In genomic region chr2:94066120-94066519, GRCm38 (mm10) we compare ENCODE assay signal across 29 mouse cellular contexts. TPM values are rescaled to one million over a fixed set of nuclear protein-coding genes. Genes with fewer than 3 reads are reported as not detected.
DNase-seq lines count a peak whose midpoint lies in the region; ATAC-seq and TF ChIP-seq lines count a peak whose summit lies in the region.
"Had no signal": no experiment of that assay in that cellular context is flagged by ENCODE, and none has a peak within 500 bp of the region (broad histone marks: within the 10 kb centered on the region; RNA-seq: fewer than 3 reads in every experiment).

No protein-coding gene starts in this region.

- H3K27ac ChIP-seq in liver, embryonic 14.5 days: no peak overlapping the region
- H3K27ac ChIP-seq in liver, embryonic 11.5 days (ENCODE audit: low read depth, low read length): no peak overlapping the region
- H3K27ac ChIP-seq: forebrain, embryonic 12.5 days; heart, adult 2 months; hindbrain, embryonic 15.5 days; macrophage; midbrain, embryonic 13.5 days; neural tube, embryonic 13.5 days had no signal

- no peak for TF ChIP-seq EP300 in liver, embryonic 14.5 days (IDR thresholded peaks at IDR 0.05; ENCODE audit: low read depth)

- 61% methylated on average over 7 of the region's 7 CpGs for WGBS in liver, embryonic 14.5 days (ENCODE audit: insufficient replicate concordance)
- 75% methylated on average over 7 of the region's 7 CpGs for WGBS in liver, embryonic 11.5 days

- DNase-seq in kidney, adult 18-20 months: peak; percentile 21
- DNase-seq in kidney, postnatal 4 days: no peak
- DNase-seq in liver, embryonic 14.5 days (ENCODE audit: low read depth in 3 of 3, low spot score in 3 of 3): no peak
- no peak for DNase-seq in liver, embryonic 11.5 days (ENCODE audit: low spot score)
- peak; percentile 19 for DNase-seq in kidney, postnatal 14 days
- peak; percentile 47 for DNase-seq in yolk sac, embryonic 10.5 days (ENCODE audit: low spot score)
- DNase-seq in frontal cortex, postnatal 25 days (ENCODE audit: low spot score in 2 of 2): no peak
- DNase-seq in heart, adult 8-10 months (ENCODE audit: low spot score): no peak
- DNase-seq: adrenal gland, adult 8-10 months; cerebellum, adult 2 months; cerebellum, postnatal 14 days; forebrain, postnatal 0 days; gastrocnemius, postnatal 14 days; heart, adult 2 months; heart, postnatal 10 days; layer of hippocampus, adult 9-11 months; lung, adult 18-20 months; right cerebral cortex, postnatal 14 days; thymus, postnatal 4 days had no signal

- no peaks in the 10 kb centered on the region for H3K4me1 ChIP-seq in liver, embryonic 14.5 days (replicated peaks; ENCODE audit: control insufficient read depth in 2 of 2, insufficient read depth in 2 of 2, low read length in 1 of 2)
- no peaks in the 10 kb centered on the region for H3K4me1 ChIP-seq in liver, embryonic 11.5 days (replicated peaks; ENCODE audit: control insufficient read depth, insufficient read depth, low read length)
- H3K4me1 ChIP-seq: forebrain, embryonic 12.5 days; hindbrain, embryonic 15.5 days; midbrain, embryonic 13.5 days; neural tube, embryonic 13.5 days had no signal

- H3K9me3 ChIP-seq in liver, embryonic 14.5 days (ENCODE audit: control insufficient read depth, low read length): no peaks in the 10 kb centered on the region
- no peaks in the 10 kb centered on the region for H3K9me3 ChIP-seq in liver, embryonic 11.5 days (ENCODE audit: control insufficient read depth, low read length)
- H3K9me3 ChIP-seq: forebrain, embryonic 12.5 days; G1E; hindbrain, embryonic 15.5 days; midbrain, embryonic 13.5 days; neural tube, embryonic 13.5 days had no signal

- no peak for TF ChIP-seq CTCF in liver, embryonic 14.5 days (IDR thresholded peaks at IDR 0.05; ENCODE audit: low read depth)

- no peak overlapping the region for H3K4me2 ChIP-seq in liver, embryonic 14.5 days (ENCODE audit: low read depth)
- no peak overlapping the region for H3K4me2 ChIP-seq in liver, embryonic 11.5 days
- H3K4me2 ChIP-seq: forebrain, embryonic 12.5 days; heart, embryonic 13.5 days; hindbrain, embryonic 15.5 days; midbrain, embryonic 13.5 days; neural tube, embryonic 13.5 days had no signal

- H3K27me3 ChIP-seq in liver, embryonic 14.5 days (ENCODE audit: control insufficient read depth, insufficient read depth, low read length): no peaks in the 10 kb centered on the region
- H3K27me3 ChIP-seq in liver, embryonic 11.5 days (replicated peaks; ENCODE audit: control insufficient read depth, insufficient read depth, low read length): no peaks in the 10 kb centered on the region
- H3K27me3 ChIP-seq: forebrain, embryonic 12.5 days; heart, embryonic 13.5 days; hindbrain, embryonic 15.5 days; midbrain, embryonic 13.5 days; neural tube, embryonic 13.5 days had no signal

- H3K4me3 ChIP-seq in liver, embryonic 14.5 days (ENCODE audit: insufficient read depth in 1 of 2, low read depth in 2 of 2, low read length in 2 of 2): no peak overlapping the region
- no peak overlapping the region for H3K4me3 ChIP-seq in liver, embryonic 11.5 days (ENCODE audit: low read depth, low read length)
- H3K4me3 ChIP-seq: erythroblast, embryonic 14.5 days; forebrain, embryonic 12.5 days; heart, adult 2 months; heart, embryonic 13.5 days; hindbrain, embryonic 15.5 days; midbrain, embryonic 13.5 days; neural tube, embryonic 13.5 days had no signal

- no peak overlapping the region for H3K9ac ChIP-seq in liver, embryonic 14.5 days (replicated peaks)
- H3K9ac ChIP-seq in liver, embryonic 11.5 days (ENCODE audit: low read depth, low read length): no peak overlapping the region
- H3K9ac ChIP-seq: forebrain, embryonic 12.5 days; forebrain, postnatal 0 days; heart, embryonic 13.5 days; hindbrain, embryonic 15.5 days; midbrain, embryonic 13.5 days; neural tube, embryonic 13.5 days had no signal

- no peaks in the 10 kb centered on the region; the same call in 1 of the 2 replicates for H3K36me3 ChIP-seq in liver, embryonic 14.5 days (replicated peaks; ENCODE audit: control insufficient read depth, insufficient read depth, low read depth)
- H3K36me3 ChIP-seq in liver, embryonic 11.5 days (ENCODE audit: control insufficient read depth, insufficient read depth, low read length): no peaks in the 10 kb centered on the region
- H3K36me3 ChIP-seq: hindbrain, embryonic 15.5 days; midbrain, embryonic 13.5 days; neural tube, embryonic 13.5 days had no signal

- 0 out of 2 replicates have a peak, but pooled peaks have one; percentile 33 for ATAC-seq in liver, embryonic 14.5 days (ENCODE audit: insufficient read depth)
- no peak for ATAC-seq in liver, embryonic 11.5 days (replicated peaks; ENCODE audit: low FRiP score)
- ATAC-seq: forebrain, postnatal 0 days; inflammation-experienced regulatory T-cells, adult 6 months; lung, postnatal 0 days; midbrain, embryonic 13.5 days had no signal

RNA-seq across cellular contexts. Expression of gene Alkbh3, which starts 55.5 kb away (rescaled TPM):
- polyA plus RNA-seq in liver, embryonic 14.5 days (2012; rRNA removed): 16.6 and 21.4 TPM in 2 replicates
- polyA plus RNA-seq in liver, embryonic 14.5 days (2014; fragmentation: Nextera tagmentation; extraction: Ambion mirVana): 27.3 and 32.1 TPM in 2 replicates
- polyA plus RNA-seq in liver, embryonic 11.5 days (2014; fragmentation: Nextera tagmentation; extraction: Ambion mirVana): 62.4 and 69.8 TPM in 2 replicates
- total RNA-seq in heart, adult 8-10 months (2022): 10 to 100 TPM; 50.2 to 61.7 (median 59.9) TPM

Comparison
In these comparisons a context has a peak if more than half of its experiments do, and no peak if none do; other contexts are left out.
1. DNase-seq: peak in kidney, adult 18-20 months (single experiment), kidney, postnatal 14 days (single experiment) and yolk sac, embryonic 10.5 days (single experiment); none in kidney, postnatal 4 days (0 of 2), liver, embryonic 14.5 days (0 of 3), liver, embryonic 11.5 days (single experiment), frontal cortex, postnatal 25 days (0 of 2) and heart, adult 8-10 months (single experiment).